Mouse (Mus musculus): ENCODE results near the gene Cpeb3.

- TF ChIP-seq CTCF (IDR thresholded peaks at IDR 0.05; ENCODE audit: control insufficient read depth, insufficient read depth, insufficient read length), result no peak
- TF ChIP-seq USF1 (IDR thresholded peaks at IDR 0.05; ENCODE audit: low read depth), result no peak
- no peak for TF ChIP-seq MYOG (IDR thresholded peaks at IDR 0.05; ENCODE audit: control insufficient read depth, extremely low read depth, insufficient read length)
- no peak for TF ChIP-seq FOSL1 (IDR thresholded peaks at IDR 0.05; ENCODE audit: insufficient read depth, low read length, poor library complexity, severe bottlenecking)
- TF ChIP-seq CEBPB (IDR thresholded peaks at IDR 0.05; ENCODE audit: low read depth), result no peak
Observed at GRCm38 (mm10) chr19:37172566-37173130, 35.8 kb downstream of the Cpeb3 start.
